Mouse (Mus musculus) CH12.LX (cell line): ENCODE results near the gene Map1b.

ENCODE experiments used
- ELF1 ChIP-seq: IDR thresholded peaks from 2 replicates; pipeline ENCODE4 v1.6.1; 2014; ENCODE audit warnings: low read depth, mild to moderate bottlenecking, inconsistent platforms, low read length, improper control_type of control experiment
- MXI1 ChIP-seq: IDR thresholded peaks from 2 replicates; pipeline ENCODE4 v1.6.1; 2011; ENCODE audit warnings: mild to moderate bottlenecking, low read depth, low read length, improper control_type of control experiment
- POLR2A ChIP-seq: IDR thresholded peaks from 2 replicates; pipeline ENCODE4 v1.6.1; 2011; ENCODE audit warnings: low read depth, mild to moderate bottlenecking, improper control_type of control experiment, low read length

DNA sequence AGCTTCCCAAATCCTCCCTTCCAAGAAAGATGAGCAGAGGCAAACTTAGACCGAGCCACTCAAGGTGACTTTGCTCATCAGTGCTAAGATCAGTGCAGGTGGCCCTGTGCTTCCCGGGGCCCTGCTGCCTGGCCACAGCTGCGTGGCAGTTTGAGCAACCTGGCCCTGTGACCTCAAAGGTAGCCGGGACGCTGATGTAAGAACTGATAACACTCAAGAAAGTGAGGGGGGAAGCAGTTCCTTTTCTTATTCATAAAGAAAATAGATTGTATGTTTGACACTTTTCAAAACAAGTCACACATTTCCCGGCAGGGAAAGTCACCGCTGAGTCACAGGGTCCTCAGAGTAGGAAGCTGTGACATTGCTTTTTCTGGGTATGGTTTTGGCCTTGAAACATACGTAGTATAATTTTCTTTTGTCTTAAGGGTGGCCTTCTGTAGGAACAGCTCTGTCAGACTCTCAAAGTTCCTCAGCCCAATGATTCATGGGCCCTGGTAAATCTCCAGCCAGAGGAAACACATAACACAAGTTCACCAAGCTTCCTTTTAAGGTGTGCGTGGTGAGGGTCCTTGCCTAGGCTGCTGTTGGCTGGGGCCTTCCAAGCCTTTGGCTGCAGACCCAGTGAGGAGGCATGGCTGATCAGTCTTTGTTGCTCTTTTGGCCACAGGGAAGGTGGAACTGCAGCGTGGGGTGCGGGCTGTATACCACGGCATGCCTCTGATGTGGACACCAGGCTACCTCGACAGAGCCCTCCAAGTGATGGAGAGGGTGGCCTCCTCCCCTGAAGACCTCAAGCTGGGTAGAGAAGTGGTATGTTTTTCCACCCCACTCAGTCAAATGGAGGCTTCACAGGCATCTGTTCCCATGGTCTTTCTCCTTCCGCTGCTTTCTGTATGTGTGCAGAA lies 105.5 kb downstream of the Map1b start:
- TF ChIP-seq ELF1 (no peak), POLR2A (no peak), MXI1 (no peak)
